Mouse (Mus musculus) left cerebral cortex, postnatal 36 days (tissue): ENCODE measurements around the gene Gcsam. TPM values are rescaled to one million over a fixed set of nuclear protein-coding genes. Genes with fewer than 3 reads are reported as not detected.
A peak's percentile ranks its signal among the peaks of the same experiment; 100 is the strongest.

Experiments used
- DNase-seq, 2 experiments: peaks; one replicate each; pipeline ENCODE4 v3.0.0; 2021 to 2022; ENCODE audit warnings: low spot score in 2 of 2, mixed read lengths in 1 of 2
- intact Hi-C: fragments of 180-260 bp; cut with DNase I; formaldehyde crosslinking; loops from one replicate; pipeline ENCODE4 v1.15.1; 2025
- total RNA-seq, 2 experiments: library from RNA; stranded (reverse); gene quantifications; 2 replicates each; pipeline ENCODE4 v1.2.3; 2021

Gene Gcsam
- total RNA-seq, 2 experiments from 2014 or later: not detected

GRCm38 (mm10) chr16:45643944-45644343 is 33.8 kb downstream of the Gcsam start:
- DNase-seq: no peak
- intact Hi-C loops: no loop called here

- no peak for DNase-seq
- intact Hi-C loops: no loop called here
These were observed 34.2 kb downstream of the Gcsam start for GRCm38 (mm10) chr16:45644380-45644779.

GRCm38 (mm10) chr16:45651497-45651896 is 41.3 kb downstream of the Gcsam start:
- intact Hi-C loops: no loop called here
- DNase-seq: no peak

- DNase-seq: no peak
- intact Hi-C loops: no loop called here
These were observed 43.1 kb downstream of the Gcsam start for GRCm38 (mm10) chr16:45653009-45653933.

- DNase-seq: no peak
- intact Hi-C loops: no loop called here
These were observed 43.8 kb downstream of the Gcsam start, which contains the start of gene BC016579 for GRCm38 (mm10) chr16:45653934-45654332. BC016579 (minus strand) TSS chr16:45654068.

GRCm38 (mm10) chr16:45654465-45654864 is 44.3 kb downstream of the Gcsam start:
- intact Hi-C loops: no loop called here
- DNase-seq: no peak

- intact Hi-C loops: no loop called here
These were observed 47.5 kb downstream of the Gcsam start for GRCm38 (mm10) chr16:45657574-45658159.

GRCm38 (mm10) chr16:45658248-45658647 is 48.1 kb downstream of the Gcsam start:
- intact Hi-C loops: no loop called here
- DNase-seq: no peak

More at GRCm38 (mm10) chr16:45657574-45658159, 47.5 kb downstream of the Gcsam start:
- DNase-seq: no peak

- DNase-seq: peak; percentile 52 to 69
- intact Hi-C loops: no loop called here
These were observed 49.4 kb downstream of the Gcsam start for GRCm38 (mm10) chr16:45659596-45659995.

- intact Hi-C loops: no loop called here
- no peak for DNase-seq
These were observed 52.2 kb downstream of the Gcsam start for GRCm38 (mm10) chr16:45662381-45662780.

- no peak for DNase-seq
- intact Hi-C loops: no loop called here
These were observed 56.0 kb downstream of the Gcsam start for GRCm38 (mm10) chr16:45666136-45666535.

- intact Hi-C loops: no loop called here
- no peak for DNase-seq
These were observed 58.0 kb downstream of the Gcsam start for GRCm38 (mm10) chr16:45668178-45668577.

GRCm38 (mm10) chr16:45670005-45670404 is 59.8 kb downstream of the Gcsam start:
- intact Hi-C loops: no loop called here
- DNase-seq: no peak

Other genes with a start within 250 kb of the Gcsam start
- gene Cd200, start 201.3 kb upstream of the Gcsam start, total RNA-seq: 100 to 1,000 TPM; 113 to 116 TPM
- gene Gm609, start 117.4 kb upstream of the Gcsam start, total RNA-seq: under 1 TPM; 0.20 to 0.30 TPM
- not detected for gene Gm17783, start 78.3 kb upstream of the Gcsam start, total RNA-seq
- not detected for gene Slc9c1, start 75.1 kb upstream of the Gcsam start, total RNA-seq
- under 1 TPM in 1 of 2 experiments, not detected in 1; 0.20 TPM for gene BC016579, start 43.7 kb downstream of the Gcsam start, total RNA-seq
- 1 to 10 TPM; 2.9 to 3.7 TPM for gene Tmprss7, start 83.3 kb downstream of the Gcsam start, total RNA-seq
- 100 to 1,000 TPM; 301 to 357 TPM for gene Tagln3, start 114.2 kb downstream of the Gcsam start, total RNA-seq
- 10 to 100 TPM; 19.5 to 27.1 TPM for gene Abhd10, start 132.6 kb downstream of the Gcsam start, total RNA-seq